Mouse (Mus musculus) layer of hippocampus, adult 11-12 months (tissue): ENCODE data around the gene Pygo1.

Source experiments
- DNase-seq: peaks from one replicate; pipeline ENCODE4 v3.0.0; 2022; ENCODE audit warnings: low spot score

Gene Pygo1

DNA sequence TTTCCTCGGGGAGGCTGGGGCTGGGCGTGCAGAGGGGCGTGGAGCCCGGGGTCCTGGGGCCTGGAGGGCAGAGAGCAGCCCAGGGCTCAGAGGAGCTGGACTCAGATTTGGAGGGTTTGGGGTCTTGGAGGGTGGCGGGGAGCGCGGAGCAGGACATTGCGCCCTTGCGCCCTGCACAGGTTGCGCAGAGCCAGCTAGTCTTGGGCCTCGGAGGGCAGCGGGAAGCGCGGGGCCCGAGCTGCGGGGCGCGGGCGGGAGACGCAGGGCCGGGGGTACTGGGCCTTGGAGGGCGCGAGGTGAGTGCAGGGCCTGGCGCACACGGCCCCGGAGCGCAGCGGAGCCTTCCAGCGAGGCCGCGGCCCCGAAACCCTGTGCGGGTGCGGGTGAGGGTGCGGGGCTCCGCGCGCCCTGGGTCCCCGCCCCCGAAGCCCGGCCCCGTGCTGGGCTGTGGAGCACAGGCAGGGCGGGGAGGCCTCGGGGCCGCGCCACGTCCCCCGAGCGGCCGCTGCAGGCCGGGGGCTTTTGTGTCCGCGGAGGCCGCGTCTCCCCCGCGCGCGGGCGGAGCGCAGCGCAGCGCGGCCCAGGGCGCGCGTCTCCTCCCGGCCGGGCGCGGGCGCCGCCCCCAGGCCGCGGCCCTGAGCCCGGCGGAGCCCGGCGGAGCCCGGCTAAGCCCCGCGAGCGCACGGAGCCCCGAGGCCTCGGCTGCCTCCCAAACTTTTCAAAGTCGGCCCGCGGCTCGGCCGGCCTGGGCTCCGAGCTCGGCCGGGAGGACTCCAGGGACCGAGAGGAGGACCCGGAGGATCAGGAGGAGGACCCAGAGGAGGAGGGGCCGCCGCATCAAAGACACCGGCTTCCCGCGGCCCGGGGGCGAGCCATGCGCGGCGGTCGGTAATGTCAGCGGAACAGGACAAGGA is at the start of gene Pygo1:
Gene Pygo1 (plus strand): TSS at position 625 of the 914 bp plus-strand sequence.
- peak; percentile 39 for DNase-seq

- no peak for DNase-seq
Observed at GRCm38 (mm10) chr9:72875878-72876277, 49.6 kb upstream of the Pygo1 start.

DNA sequence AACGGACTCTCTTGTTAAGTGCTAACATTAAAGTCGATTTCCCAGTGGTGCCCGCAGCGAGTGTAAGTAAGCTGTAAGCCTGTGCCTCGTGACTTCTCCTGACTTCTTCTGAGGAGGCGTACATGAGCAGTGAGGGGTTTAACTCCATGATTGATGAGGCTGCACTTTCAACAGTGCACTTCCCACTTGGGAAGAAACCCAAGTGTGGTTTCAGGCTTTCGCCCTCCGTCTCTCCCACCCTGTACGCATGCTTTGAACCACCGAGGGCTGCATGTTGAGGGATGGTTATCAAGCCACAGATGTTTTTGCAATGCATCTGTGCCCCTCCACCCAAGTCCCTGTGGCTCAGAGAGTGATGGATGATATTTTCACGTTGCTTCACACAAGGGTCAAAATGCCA is 47.5 kb upstream of the Pygo1 start:
- DNase-seq = no peak

GRCm38 (mm10) chr9:72878656-72879055 is 46.8 kb upstream of the Pygo1 start:
- DNase-seq = no peak

- no peak for DNase-seq
Observed at GRCm38 (mm10) chr9:72879601-72880000, 45.8 kb upstream of the Pygo1 start.

- DNase-seq = no peak
Observed at GRCm38 (mm10) chr9:72880225-72880960, 45.1 kb upstream of the Pygo1 start.

DNA sequence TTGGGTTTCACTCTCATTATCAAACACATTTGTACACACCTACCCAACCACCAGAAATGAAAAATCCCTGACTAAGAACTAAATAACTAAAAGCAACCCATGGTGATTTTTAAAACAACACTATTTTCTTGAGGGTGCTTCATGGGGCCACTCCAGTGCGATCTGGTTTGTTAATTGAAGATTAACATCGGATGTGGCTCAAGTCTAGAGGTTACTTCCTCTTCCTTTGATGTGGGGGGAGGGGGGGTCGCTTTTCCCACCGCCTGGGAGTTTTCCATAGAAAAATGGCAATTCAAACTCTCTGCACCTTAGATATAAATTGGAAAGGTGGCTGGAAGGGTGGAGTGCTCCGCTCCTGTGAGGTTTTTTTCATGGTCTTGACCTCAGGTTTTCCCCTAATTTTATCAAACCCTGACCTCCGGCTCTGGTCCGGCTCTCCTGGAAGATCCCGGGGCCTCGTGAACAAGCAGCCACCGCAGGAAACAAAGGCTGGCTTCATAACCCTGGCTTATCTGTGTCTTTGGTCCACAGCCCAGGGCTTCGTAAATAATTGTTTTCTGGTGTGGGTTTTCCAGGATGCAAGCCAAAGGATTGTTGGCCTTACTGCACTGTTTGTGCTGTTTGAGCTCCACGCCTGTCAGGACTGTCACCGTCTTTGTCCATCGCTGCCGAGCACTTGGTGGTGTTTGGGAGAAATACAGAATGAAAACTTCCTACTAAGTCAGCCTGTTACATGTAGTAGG is 44.2 kb upstream of the Pygo1 start:
- DNase-seq = peak; percentile 64

GRCm38 (mm10) chr9:72883940-72884339 is 41.5 kb upstream of the Pygo1 start:
- DNase-seq = peak; percentile 65

DNA sequence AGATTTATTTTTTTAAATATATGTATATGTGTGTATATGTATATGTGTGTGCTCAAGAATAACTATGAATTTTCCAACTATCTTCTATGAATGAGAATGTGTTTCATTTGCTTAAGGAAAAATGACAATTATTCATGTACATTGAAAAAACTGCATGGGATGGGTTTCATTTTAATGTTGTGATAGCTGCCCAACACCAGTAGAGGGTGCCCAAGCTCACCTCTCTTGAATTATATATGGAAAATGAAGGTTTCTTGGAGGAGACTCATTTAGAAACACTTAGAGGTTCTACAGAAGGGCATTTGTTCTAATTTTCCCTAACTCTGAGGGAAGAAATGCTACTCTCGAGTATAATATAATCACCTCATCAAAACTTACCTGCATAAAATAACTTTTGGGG is 35.7 kb upstream of the Pygo1 start:
- no peak for DNase-seq

DNA sequence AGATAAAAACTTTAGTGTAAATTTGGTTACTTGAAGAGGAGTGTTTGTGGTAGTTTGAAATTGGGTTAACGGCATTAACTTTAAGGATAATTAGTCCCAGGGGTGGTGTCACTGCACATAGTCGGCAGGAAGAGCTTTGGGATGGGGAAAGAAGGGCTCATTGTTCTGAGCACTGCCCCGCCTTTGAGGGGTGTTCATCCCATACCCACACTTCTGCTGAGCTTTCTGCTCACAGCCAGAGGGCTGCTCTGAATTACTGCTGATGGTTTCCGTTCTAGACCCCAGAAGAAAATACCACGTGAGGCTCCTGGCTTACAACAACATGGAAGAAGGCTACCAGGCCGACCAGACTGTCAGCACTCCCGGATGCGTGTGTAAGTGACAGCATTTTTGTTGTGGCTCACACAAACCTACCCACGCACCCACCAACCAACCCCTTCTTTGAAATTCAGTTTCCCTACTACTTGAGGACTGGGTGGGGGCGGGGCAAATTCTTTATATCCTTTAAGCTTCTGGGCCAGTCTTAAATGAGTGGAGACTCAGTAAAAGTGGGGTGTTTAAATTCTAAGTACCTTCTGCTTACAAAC is 34.9 kb upstream of the Pygo1 start:
- DNase-seq = no peak

DNA sequence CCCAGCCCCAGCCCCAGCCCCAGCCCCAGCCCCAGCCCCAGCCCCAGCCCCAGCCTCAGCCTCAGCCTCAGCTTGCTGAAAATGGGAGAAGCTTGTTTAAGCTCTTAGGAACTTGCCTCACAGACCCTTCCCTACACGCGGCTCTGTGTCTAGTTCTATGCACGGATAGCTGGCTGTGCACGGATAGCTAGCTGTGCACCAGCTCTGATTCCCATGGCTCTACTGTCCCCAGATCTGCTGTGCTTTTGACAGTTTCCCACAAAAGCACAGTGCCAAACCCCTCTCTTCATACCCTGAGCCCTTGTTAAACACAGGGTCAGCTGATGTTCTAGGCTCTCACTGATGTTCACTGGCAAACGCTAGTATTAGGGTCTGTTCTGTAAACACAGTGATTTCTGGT is 32.7 kb upstream of the Pygo1 start:
- no peak for DNase-seq

DNA sequence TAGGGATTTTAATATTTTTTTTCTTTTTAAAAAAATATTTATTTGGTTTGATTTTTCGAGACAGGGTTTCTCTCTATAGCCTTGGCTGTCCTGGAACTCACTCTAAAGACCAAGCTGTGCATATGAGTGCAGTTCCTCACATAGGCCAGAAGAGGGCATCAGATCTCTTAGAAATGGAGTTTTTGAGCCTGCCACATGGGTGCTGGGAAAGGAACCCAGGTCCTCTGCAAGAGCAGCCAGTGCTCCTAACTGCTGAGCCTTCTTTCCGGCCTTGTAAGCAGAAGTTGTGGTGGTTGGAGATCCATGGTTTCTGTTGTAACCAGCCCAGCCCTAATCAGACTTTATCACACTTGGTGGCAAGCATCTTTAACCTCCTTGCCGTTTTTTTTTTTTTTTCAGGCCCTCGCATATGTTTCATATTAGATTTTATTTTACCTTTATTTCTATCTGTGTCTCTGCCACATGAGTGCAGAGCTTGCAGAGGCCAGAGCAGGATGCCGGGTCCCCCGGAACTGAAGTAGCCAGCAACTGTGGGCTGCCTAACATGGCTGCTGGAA is 30.6 kb upstream of the Pygo1 start:
- no peak for DNase-seq

- DNase-seq = no peak
Observed at GRCm38 (mm10) chr9:72902057-72902456, 23.4 kb upstream of the Pygo1 start.

DNA sequence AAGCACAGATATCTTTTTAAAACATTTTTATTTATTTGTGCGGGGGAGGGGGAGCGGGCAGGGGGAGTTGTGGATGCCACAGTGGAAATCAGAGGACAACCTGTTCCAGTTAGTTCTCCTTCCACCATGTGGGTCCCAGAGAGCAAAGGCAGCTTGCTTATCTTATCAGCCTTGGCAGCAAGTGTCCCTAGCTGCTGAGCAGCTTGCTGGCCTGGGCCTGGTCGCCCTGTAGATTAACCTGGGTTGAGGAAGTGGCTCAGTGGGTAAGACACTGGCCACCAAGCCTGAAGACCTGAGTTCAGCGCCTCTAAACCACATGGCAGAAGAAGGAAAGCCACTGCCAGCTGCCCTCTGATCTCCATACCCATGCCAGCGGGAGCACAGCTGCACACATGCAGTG is 22.8 kb upstream of the Pygo1 start:
- no peak for DNase-seq

- DNase-seq = no peak
Observed at GRCm38 (mm10) chr9:72906693-72907103, 18.7 kb upstream of the Pygo1 start.

- no peak for DNase-seq
Observed at GRCm38 (mm10) chr9:72911381-72911780, 14.1 kb upstream of the Pygo1 start.

- DNase-seq = no peak
Observed at GRCm38 (mm10) chr9:72913551-72913950, 11.9 kb upstream of the Pygo1 start.

DNA sequence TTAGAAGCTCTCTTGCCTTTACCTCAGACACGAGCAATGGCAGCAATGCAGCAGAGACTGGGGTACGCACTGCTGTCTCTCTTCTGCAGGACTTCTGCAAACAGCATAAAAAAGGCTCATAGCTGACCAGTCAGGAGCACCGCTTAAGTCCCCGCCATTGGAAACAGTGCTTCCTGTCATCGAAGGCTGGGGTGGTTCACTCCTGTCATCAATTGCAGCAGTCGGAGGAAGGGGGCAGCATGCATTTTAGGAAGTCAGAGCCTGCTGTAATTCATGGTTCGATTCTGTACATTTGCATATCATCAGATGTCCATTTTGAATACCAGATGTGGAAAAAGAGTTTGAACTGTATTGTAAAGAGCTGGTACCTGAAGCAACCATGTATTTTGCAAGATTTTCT is 9.7 kb upstream of the Pygo1 start:
- no peak for DNase-seq

GRCm38 (mm10) chr9:72923068-72923467 is 2.4 kb upstream of the Pygo1 start:
- no peak for DNase-seq

GRCm38 (mm10) chr9:72925935-72926258 is 452 bp downstream of the Pygo1 start:
- DNase-seq = no peak

DNA sequence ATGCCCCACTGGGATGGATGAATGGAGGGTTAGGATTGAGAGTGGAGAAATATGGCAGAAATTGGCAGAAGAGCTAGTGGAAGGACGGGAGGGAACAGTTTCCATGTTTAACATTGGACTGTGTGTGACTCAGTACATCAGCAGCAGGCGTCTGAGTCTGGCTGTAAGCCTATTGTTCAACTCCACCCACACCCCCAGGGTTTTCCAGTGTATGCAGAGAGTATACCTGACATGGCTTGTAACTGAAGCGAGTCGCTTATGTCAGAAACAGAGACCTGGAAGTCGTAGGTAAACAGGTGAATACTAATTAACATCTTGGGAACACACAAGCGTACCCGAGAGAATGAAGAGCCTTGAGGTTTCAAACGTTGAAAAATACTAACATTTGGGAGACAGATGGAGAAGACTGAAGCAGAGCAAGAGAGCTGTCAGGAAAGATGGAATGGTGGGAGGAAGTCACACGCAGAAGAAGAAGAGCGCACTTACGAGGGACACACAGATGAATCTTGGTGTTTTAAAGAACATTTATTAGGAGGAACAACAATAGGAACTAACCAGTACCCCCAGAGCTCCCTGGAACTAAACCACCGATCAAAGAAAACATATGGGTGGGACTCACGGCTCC is 5.8 kb downstream of the Pygo1 start:
- DNase-seq = peak; percentile 74

DNA sequence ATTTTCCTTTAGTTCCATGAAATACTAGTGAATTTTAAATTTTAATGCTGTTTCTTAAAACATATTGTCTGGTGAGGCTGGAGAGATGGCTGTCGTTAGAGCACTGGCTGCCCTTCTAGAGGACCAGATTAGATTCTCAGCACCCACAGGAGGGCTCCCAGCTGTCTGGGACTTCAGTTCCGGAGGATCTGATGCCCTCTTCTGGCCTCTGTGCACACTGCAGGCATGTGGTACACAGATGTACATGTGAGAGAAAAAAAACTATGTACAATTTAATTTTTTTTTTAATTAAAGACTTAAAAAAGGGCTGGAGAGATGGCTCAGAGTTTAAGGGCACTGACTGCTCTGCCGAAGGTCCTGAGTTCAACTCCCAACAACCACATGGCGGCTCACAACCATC is 9.9 kb downstream of the Pygo1 start:
- no peak for DNase-seq
